Mouse (Mus musculus): Measurements from ENCODE around the gene Cabin1. TPM values are rescaled to one million over a fixed set of nuclear protein-coding genes. Genes with fewer than 3 reads are reported as not detected.

Cabin1 gene
- polyA plus RNA-seq, 1 experiment from 2014 or later, result 15.4 TPM

DNA sequence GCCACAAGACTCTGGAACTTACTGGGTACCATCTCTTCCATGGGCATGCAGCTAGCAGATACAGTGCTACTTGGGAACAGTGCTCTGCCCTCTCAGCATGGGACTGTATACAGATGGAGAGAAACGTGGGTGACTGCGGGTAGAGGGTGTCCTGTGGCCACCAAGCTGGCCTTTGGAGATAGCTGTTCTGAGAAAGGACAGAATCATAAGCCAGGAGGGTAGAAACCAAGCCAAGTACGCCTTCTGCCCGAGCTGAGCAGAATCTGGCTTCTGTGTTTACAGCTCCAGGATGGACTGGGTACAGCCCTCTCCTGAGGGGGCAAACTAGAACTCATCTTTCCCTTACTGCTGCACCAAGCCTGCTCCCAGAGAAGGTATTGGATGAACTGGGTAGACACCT, 101.6 kb downstream of the Cabin1 start:
- H3K36me3 ChIP-seq, result peaks cover 71% of the 10 kb centered on the region

DNA sequence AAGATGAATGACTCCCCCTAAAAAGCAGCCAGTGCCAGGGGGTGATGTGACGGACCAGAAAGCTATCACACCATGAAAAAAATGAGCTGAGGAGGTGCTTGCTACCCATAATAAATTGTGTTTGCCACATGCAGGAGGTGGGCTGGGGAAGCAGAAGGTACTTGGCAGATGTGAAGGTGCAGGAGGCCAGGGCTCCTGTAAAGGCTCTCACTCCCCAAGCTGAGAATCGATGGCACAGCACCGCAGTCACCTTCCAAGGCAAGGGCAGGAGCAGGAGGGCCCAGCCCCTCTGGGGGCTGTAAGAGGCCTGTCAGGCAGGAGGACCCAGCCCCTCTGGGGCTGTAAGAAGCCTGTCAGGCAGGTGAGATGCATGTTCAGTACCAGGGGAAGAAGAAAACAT, 102.3 kb downstream of the Cabin1 start:
- H3K36me3 ChIP-seq, result peaks cover 78% of the 10 kb centered on the region
- H3K27me3 ChIP-seq, result peaks cover 5% of the 10 kb centered on the region; the same call in 1 of the 2 replicates
- H3K9me3 ChIP-seq (replicated peaks), result no peaks in the 10 kb centered on the region
- H3K9ac ChIP-seq, result no peak overlapping the region
- no peak for DNase-seq
- ATAC-seq (ENCODE audit: low read depth), result no peak
- WGBS (ENCODE audit: insufficient replicate concordance), result 85% methylated on average over 3 of the region's 3 CpGs
- no peak overlapping the region for H3K4me3 ChIP-seq (replicated peaks)
- peaks cover 9% of the 10 kb centered on the region for H3K4me1 ChIP-seq (replicated peaks)
- H3K27ac ChIP-seq, result no peak overlapping the region
- no peak overlapping the region for H3K4me2 ChIP-seq

More for the DNA sequence above, 101.6 kb downstream of the Cabin1 start:
- peaks cover 16% of the 10 kb centered on the region for H3K4me1 ChIP-seq (replicated peaks)
- 85% methylated on average over 4 of the region's 4 CpGs for whole genome bisulfite sequencing (ENCODE audit: insufficient replicate concordance)
- no peak overlapping the region for H3K4me2 ChIP-seq
- no peak overlapping the region for H3K4me3 ChIP-seq (replicated peaks)
- no peak overlapping the region for H3K9ac ChIP-seq
- no peaks in the 10 kb centered on the region for H3K9me3 ChIP-seq (replicated peaks)
- no peak overlapping the region for H3K27ac ChIP-seq
- ATAC-seq (ENCODE audit: low read depth), result no peak
- no peak for DNase-seq
- peaks cover 12% of the 10 kb centered on the region for H3K27me3 ChIP-seq

DNA sequence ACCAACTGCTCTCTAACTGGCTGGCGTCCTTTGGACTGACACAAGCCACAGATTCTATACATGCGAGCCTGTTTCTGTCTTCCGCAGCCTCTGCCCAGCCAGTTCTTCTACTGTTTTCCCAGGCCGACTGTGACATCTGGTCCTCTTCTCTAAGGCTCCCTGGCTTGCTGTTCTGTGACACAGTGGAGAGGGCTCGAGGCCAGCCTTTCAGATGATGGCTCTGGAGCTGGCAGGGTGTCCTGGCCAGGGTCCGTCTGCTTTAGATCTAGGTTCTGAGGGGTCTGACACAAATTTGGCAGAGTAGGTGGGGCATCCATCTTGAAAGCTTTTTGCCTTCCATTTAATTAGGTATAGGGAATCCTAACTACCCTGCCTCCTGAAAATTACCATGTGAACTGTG, 102.8 kb downstream of the Cabin1 start:
- no peak overlapping the region for H3K27ac ChIP-seq
- H3K9me3 ChIP-seq (replicated peaks), result no peaks in the 10 kb centered on the region
- no peaks in the 10 kb centered on the region for H3K27me3 ChIP-seq
- H3K4me3 ChIP-seq (replicated peaks), result no peak overlapping the region
- ATAC-seq (ENCODE audit: low read depth) (no peak), DNase-seq (no peak)
- H3K9ac ChIP-seq, result no peak overlapping the region
- H3K4me2 ChIP-seq, result no peak overlapping the region
- WGBS (ENCODE audit: insufficient replicate concordance), result 81% methylated on average over 6 of the region's 6 CpGs
- peaks cover 81% of the 10 kb centered on the region for H3K36me3 ChIP-seq
- peaks cover 4% of the 10 kb centered on the region; the same call in 1 of the 2 replicates for H3K4me1 ChIP-seq (replicated peaks)

DNA sequence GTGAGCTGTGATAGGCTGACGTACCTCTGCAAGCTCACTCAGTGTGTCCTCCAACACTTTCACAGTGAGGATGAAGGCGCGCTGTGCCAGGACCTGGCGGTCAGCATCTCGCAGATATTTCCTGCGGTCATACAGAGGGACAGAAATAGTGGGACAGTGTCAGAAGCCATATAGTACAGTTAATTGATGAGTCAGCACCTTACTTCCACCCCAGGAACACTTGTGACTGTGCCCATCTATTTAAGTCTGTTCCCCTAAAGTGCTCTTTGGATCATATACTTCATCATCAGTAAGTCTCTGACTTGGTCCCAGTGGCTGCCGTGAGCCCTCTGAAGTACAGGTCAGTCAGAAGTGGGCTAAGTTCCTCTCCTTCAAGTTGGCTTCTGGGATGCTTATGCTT, 106.4 kb downstream of the Cabin1 start:
- no peak overlapping the region for H3K4me2 ChIP-seq
- H3K9ac ChIP-seq, result no peak overlapping the region
- no peak overlapping the region for H3K4me3 ChIP-seq (replicated peaks)
- no peaks in the 10 kb centered on the region for H3K9me3 ChIP-seq (replicated peaks)
- H3K4me1 ChIP-seq (replicated peaks), result no peaks in the 10 kb centered on the region
- no peaks in the 10 kb centered on the region for H3K27me3 ChIP-seq
- no peak for DNase-seq
- H3K27ac ChIP-seq, result no peak overlapping the region
- ATAC-seq (ENCODE audit: low read depth), result no peak
- WGBS (ENCODE audit: insufficient replicate concordance), result 96% methylated on average over 7 of the region's 7 CpGs
- peaks cover 94% of the 10 kb centered on the region for H3K36me3 ChIP-seq

DNA sequence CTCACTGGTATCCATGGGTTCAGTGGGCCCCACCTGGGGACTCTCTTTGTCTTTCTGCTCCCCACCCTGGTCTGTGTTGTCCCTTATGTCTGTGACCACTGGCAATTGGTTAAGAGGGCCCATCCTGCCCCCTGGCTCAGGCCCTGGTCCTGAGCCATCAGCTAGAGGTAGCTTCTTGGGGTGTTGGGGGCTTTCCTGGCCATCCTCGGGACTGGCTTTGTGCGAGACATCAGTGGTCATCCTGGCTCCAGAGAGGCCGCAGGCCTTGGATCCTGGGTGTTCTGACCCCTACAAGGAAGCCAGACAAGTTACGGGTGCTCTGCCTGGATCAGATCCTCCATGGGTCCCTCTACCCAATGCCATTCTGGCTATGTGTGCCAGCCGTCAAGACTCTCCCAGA, 107.0 kb downstream of the Cabin1 start:
- no peak for ATAC-seq (ENCODE audit: low read depth)
- 86% methylated on average over 5 of the region's 5 CpGs for WGBS (ENCODE audit: insufficient replicate concordance)
- H3K36me3 ChIP-seq, result peaks cover 94% of the 10 kb centered on the region
- H3K4me1 ChIP-seq (replicated peaks), result no peaks in the 10 kb centered on the region
- no peak overlapping the region for H3K4me3 ChIP-seq (replicated peaks)
- H3K27me3 ChIP-seq, result no peaks in the 10 kb centered on the region
- no peak overlapping the region for H3K9ac ChIP-seq
- H3K27ac ChIP-seq, result no peak overlapping the region
- H3K4me2 ChIP-seq, result no peak overlapping the region
- DNase-seq, result no peak
- no peaks in the 10 kb centered on the region for H3K9me3 ChIP-seq (replicated peaks)

- Histone ChIP-seq H3K27me3 (no peaks in the 10 kb centered on the region), H3K4me1 (replicated peaks) (no peaks in the 10 kb centered on the region), H3K4me3 (replicated peaks) (no peak overlapping the region), H3K9me3 (replicated peaks) (no peaks in the 10 kb centered on the region), H3K27ac (no peak overlapping the region), H3K36me3 (peaks cover 98% of the 10 kb centered on the region), H3K4me2 (no peak overlapping the region), H3K9ac (no peak overlapping the region)
- no peak for DNase-seq
- ATAC-seq (ENCODE audit: low read depth), result no peak
- 72% methylated on average over 4 of the region's 4 CpGs for WGBS (ENCODE audit: insufficient replicate concordance)
These were observed 110.1 kb downstream of the Cabin1 start for GRCm38 (mm10) chr10:75654053-75654452.

DNA sequence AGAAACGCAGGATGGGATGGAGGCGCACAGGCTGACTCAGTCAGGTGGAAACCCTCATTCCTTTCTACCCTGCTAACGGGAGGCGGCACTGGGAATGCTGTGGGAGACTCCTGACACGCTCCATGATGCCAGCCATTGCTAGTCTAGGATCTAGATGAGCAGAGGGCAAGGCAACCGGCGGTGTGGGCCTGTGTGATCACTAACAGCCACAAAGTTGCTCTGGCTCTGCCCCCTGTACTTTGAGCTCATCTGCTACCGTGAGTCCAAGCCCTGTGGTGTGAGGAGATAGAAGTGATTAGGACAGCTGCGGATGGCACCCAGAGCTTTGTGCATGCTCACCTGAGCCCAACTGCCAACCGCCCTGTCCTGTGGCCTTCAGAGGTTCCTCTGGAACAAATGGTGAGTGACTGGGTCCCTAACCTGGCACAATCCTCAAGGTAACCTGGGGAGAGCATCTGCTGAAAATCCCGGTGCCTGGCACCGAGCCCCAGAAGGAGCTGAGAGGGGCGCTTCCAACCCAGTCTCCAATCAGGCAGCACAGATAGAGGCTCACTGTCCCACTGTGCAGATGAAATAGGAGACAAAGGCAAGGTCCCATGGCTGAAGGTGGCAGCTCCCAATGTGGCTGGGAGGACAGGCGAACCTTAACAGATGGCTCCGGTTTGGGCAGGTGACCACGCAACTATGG, 112.6 kb downstream of the Cabin1 start:
- H3K9me3 ChIP-seq (replicated peaks), result no peaks in the 10 kb centered on the region
- no peak overlapping the region for H3K9ac ChIP-seq
- no peak overlapping the region for H3K4me2 ChIP-seq
- 88% methylated on average over 16 of the region's 16 CpGs for WGBS (ENCODE audit: insufficient replicate concordance)
- ATAC-seq (ENCODE audit: low read depth) (no peak), DNase-seq (no peak)
- H3K27ac ChIP-seq, result no peak overlapping the region
- no peaks in the 10 kb centered on the region for H3K27me3 ChIP-seq
- peaks cover 92% of the 10 kb centered on the region for H3K36me3 ChIP-seq
- H3K4me1 ChIP-seq (replicated peaks), result no peaks in the 10 kb centered on the region
- H3K4me3 ChIP-seq (replicated peaks), result no peak overlapping the region

GRCm38 (mm10) chr10:75650306-75650902, 113.7 kb downstream of the Cabin1 start:
- no peaks in the 10 kb centered on the region for H3K4me1 ChIP-seq (replicated peaks)
- 74% methylated on average over 6 of the region's 6 CpGs for WGBS (ENCODE audit: insufficient replicate concordance)
- H3K4me3 ChIP-seq (replicated peaks), result no peak overlapping the region
- H3K27ac ChIP-seq, result no peak overlapping the region
- H3K4me2 ChIP-seq, result no peak overlapping the region
- H3K9ac ChIP-seq, result no peak overlapping the region
- peaks cover 91% of the 10 kb centered on the region for H3K36me3 ChIP-seq
- H3K27me3 ChIP-seq, result no peaks in the 10 kb centered on the region
- no peak for DNase-seq
- no peak for ATAC-seq (ENCODE audit: low read depth)
- H3K9me3 ChIP-seq (replicated peaks), result no peaks in the 10 kb centered on the region

DNA sequence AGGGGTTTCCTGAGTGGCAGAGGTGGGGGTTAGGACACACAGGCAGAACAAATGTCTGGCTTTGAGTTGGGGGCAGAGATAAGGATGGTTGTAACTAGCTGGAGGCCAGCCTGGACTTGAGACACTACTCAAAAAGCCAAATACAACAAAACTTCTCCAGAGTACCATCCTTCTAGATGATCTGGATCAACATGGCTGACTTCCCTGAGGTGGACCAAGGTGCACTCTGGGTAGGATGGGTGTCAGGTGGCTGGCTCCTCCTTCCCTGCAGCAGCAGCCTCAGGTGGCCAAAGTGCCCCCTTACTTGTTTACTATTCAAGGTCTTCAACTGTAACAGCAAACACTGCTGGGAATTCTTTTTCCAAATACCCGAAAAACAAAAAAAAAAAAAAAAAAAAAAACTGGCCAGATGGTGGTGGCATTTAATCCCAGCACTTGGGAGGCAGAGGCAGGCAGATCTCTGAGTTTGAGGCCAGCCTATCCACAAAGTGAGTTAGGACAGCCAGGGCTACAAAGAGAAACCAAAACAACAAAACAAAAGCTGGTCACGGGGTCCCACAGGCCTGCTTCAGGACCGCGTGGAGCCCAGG, 114.6 kb downstream of the Cabin1 start:
- WGBS (ENCODE audit: insufficient replicate concordance), result 84% methylated on average over 4 of the region's 4 CpGs
- Histone ChIP-seq H3K9ac (no peak overlapping the region), H3K27me3 (no peaks in the 10 kb centered on the region), H3K4me2 (no peak overlapping the region), H3K4me1 (replicated peaks) (peaks cover under 1% of the 10 kb centered on the region; the same call in 1 of the 2 replicates), H3K36me3 (peaks cover 82% of the 10 kb centered on the region), H3K9me3 (replicated peaks) (no peaks in the 10 kb centered on the region), H3K4me3 (replicated peaks) (no peak overlapping the region), H3K27ac (no peak overlapping the region)
- ATAC-seq (ENCODE audit: low read depth), result no peak
- no peak for DNase-seq

DNA sequence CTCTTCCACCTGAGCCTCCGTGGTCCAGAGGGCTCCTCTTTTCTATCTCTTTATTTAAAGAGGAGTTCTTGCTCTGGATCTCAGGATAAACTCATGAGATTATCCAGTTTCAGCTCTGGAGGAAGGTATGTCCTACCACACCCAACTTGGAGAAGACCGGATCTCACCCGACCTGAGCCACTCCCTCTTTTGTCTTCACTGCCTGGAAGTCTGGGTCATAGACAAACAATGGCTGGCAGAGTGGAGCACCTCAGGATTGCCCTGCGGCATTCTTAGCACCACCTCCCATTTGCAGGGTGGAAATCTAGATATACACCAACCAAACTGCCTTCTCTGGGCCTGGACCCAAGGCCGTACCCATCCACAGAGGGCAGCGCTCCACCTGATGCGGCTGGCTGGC, 115.1 kb downstream of the Cabin1 start:
- 82% methylated on average over 7 of the region's 7 CpGs for WGBS (ENCODE audit: insufficient replicate concordance)
- ATAC-seq (ENCODE audit: low read depth), result no peak
- peaks cover 78% of the 10 kb centered on the region for H3K36me3 ChIP-seq

GRCm38 (mm10) chr10:75648091-75648490, 116.0 kb downstream of the Cabin1 start:
- 81% methylated on average over 6 of the region's 6 CpGs for WGBS (ENCODE audit: insufficient replicate concordance)
- no peak overlapping the region for H3K27ac ChIP-seq
- ATAC-seq (ENCODE audit: low read depth), result no peak

More for the DNA sequence above, 115.1 kb downstream of the Cabin1 start:
- Histone ChIP-seq H3K4me1 (replicated peaks) (peaks cover 5% of the 10 kb centered on the region), H3K27ac (no peak overlapping the region), H3K4me2 (no peak overlapping the region), H3K9ac (no peak overlapping the region), H3K4me3 (replicated peaks) (no peak overlapping the region), H3K27me3 (no peaks in the 10 kb centered on the region), H3K9me3 (replicated peaks) (no peaks in the 10 kb centered on the region)
- DNase-seq, result no peak

More at GRCm38 (mm10) chr10:75648091-75648490, 116.0 kb downstream of the Cabin1 start:
- H3K4me1 ChIP-seq (replicated peaks), result peaks cover 14% of the 10 kb centered on the region
- H3K9me3 ChIP-seq (replicated peaks), result no peaks in the 10 kb centered on the region
- H3K4me2 ChIP-seq, result no peak overlapping the region
- H3K36me3 ChIP-seq, result peaks cover 69% of the 10 kb centered on the region
- no peaks in the 10 kb centered on the region for H3K27me3 ChIP-seq
- DNase-seq, result no peak
- no peak overlapping the region for H3K4me3 ChIP-seq (replicated peaks)
- H3K9ac ChIP-seq, result no peak overlapping the region
